Mouse (Mus musculus): ENCODE measurements at regions not wholly inside any gene's neighbourhood (a gene's known extent, or its start where the extent isn't known, plus 50 kb on each side); places are given as distances from the start of the nearest gene placed in this dataset.

GRCm38 (mm10) chr19:35164727-35165126 lies 242.6 kb downstream of the Kif20b start:
- TF ChIP-seq CTCF (IDR thresholded peaks at IDR 0.05; ENCODE audit: insufficient read depth, low read length), result no peak
- TF ChIP-seq POLR2A (IDR thresholded peaks at IDR 0.05; ENCODE audit: borderline replicate concordance, extremely low read depth, low read depth, low read length), result no peak
